Mouse (Mus musculus) hindbrain, embryonic 13.5 days (tissue): ENCODE measurements at regions not wholly inside any gene's neighbourhood (a gene's known extent, or its start where the extent isn't known, plus 50 kb on each side); places are given as distances from the start of the nearest gene placed in this dataset.
"Not testable (repeated sequence)": the region's sequence is repeated elsewhere in the genome, so short reads cannot be mapped to it uniquely, and the experiment has no call there.

Experiments
- ATAC-seq: fragments of 200-750 bp; cut with Nextera tagmentation; 2 replicates; pipeline ENCODE4 v1.8.0; 2017; ENCODE audit warnings: moderate TSS enrichment; ENCODE audit not compliant: low FRiP score
- H3K27ac ChIP-seq: fragments of 300-500 bp; sonication (generic); 2 replicates; pipeline ENCODE4 v1.5.1; 2015; ENCODE audit warnings: inconsistent platforms, mild to moderate bottlenecking, moderate library complexity
- H3K27me3 ChIP-seq: fragments of 300-500 bp; sonication (generic); 2 replicates; pipeline ENCODE4 v1.6.1; 2015; ENCODE audit warnings: mild to moderate bottlenecking, inconsistent platforms
- H3K36me3 ChIP-seq: fragments of 300-500 bp; sonication (generic); 2 replicates; pipeline ENCODE4 v1.6.1; 2015; ENCODE audit warnings: mild to moderate bottlenecking, inconsistent platforms
- H3K4me1 ChIP-seq: fragments of 300-500 bp; sonication (generic); replicated peaks from 2 replicates; pipeline ENCODE4 v1.6.1; 2015; ENCODE audit warnings: inconsistent platforms
- H3K4me2 ChIP-seq: fragments of 300-500 bp; sonication (generic); 2 replicates; pipeline ENCODE4 v1.6.1; 2015; ENCODE audit warnings: inconsistent platforms, mild to moderate bottlenecking, moderate library complexity
- H3K4me3 ChIP-seq: fragments of 300-500 bp; sonication (generic); 2 replicates; pipeline ENCODE4 v1.5.1; 2015; ENCODE audit warnings: mild to moderate bottlenecking, inconsistent platforms
- H3K9ac ChIP-seq: fragments of 300-500 bp; sonication (generic); 2 replicates; pipeline ENCODE4 v1.6.1; 2015; ENCODE audit warnings: mild to moderate bottlenecking, inconsistent platforms
- H3K9me3 ChIP-seq: fragments of 300-500 bp; sonication (generic); 2 replicates; pipeline ENCODE4 v1.6.1; 2016; ENCODE audit warnings: inconsistent platforms
- WGBS: fragments of 180-500 bp; shearing (Covaris S2); methylation state at CpG from one replicate; pipeline ENCODE4 v1.1.7; 2015; 5-methylcytosine and 5-hydroxymethylcytosine counted together

DNA sequence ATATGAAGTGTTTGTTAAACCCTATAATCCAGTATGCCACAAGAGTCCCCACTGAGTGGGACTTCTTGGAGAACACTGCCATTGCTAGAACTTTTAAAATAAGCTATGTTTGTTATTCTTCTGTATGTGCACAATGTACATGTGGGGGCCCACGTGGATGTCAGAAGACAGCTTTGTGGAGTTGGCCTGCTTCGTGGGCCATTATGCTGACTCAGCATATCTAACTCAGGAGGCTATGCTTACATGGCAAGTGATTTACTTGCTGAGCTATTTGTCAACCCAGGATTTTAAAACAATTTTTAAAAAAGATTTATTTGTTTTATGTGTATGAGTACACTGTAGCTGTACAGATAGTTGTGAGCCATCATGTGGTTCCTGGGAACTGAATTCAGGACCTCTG is 207.6 kb upstream of the Steap1 start:
- ATAC-seq, result no peak
- Histone ChIP-seq H3K9me3 (no peaks in the 10 kb centered on the region), H3K9ac (no peak overlapping the region), H3K4me3 (no peak overlapping the region), H3K27me3 (no peaks in the 10 kb centered on the region), H3K4me2 (no peak overlapping the region), H3K27ac (no peak overlapping the region), H3K4me1 (no peaks in the 10 kb centered on the region), H3K36me3 (no peaks in the 10 kb centered on the region)
- 83% methylated on average over 2 of the region's 2 CpGs for WGBS

DNA sequence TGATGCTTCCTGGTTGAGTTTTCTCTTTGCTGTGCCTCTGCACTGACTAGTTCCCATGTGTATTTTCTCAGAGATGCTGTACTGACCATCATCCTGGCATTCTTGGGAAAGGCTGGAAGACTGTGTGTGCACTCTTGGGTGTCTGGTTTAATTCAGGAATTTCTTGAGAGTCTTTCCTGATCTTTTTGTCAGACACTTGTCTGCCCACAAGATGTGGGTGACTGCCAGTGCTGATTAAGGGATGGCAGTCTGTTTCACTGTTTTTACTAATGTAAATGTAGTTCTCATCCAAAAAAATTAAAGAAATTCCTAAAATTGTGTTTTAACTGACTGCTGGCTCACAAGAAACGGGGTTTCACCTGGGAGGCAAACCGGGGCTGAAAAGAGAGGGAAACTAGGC is 206.7 kb upstream of the Steap1 start:
- H3K27me3 ChIP-seq, result no peaks in the 10 kb centered on the region
- no peak overlapping the region for H3K4me3 ChIP-seq
- no peaks in the 10 kb centered on the region for H3K36me3 ChIP-seq
- 91% methylated on average over 2 of the region's 2 CpGs for WGBS
- H3K4me2 ChIP-seq, result no peak overlapping the region
- no peaks in the 10 kb centered on the region for H3K9me3 ChIP-seq
- no peak for ATAC-seq
- H3K4me1 ChIP-seq, result no peaks in the 10 kb centered on the region
- no peak overlapping the region for H3K27ac ChIP-seq
- H3K9ac ChIP-seq, result no peak overlapping the region

DNA sequence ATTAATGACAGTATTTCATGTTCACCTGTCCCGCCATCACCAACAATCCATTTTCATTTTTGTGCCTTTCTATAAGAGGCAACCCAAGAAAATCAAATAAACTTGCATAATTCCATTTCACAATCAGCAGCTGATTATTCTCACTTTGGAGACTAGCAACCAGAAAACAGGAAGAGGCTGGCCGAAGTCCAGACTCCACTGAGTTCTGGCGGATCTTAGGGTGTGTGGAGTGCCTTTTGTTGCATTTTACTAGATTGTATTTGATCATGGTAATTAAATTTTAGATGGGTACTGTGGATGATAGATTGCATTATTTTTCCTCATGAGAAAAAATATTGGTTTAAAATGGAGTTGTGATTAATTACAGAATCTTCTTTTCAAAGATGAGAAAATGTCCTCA is 176.7 kb upstream of the Steap1 start:
- H3K27ac ChIP-seq, result no peak overlapping the region
- no peaks in the 10 kb centered on the region for H3K36me3 ChIP-seq
- 0 out of 2 replicates have a peak, but pooled peaks have one; percentile 43 for ATAC-seq
- no peaks in the 10 kb centered on the region for H3K9me3 ChIP-seq
- H3K4me2 ChIP-seq, result no peak overlapping the region
- no peaks in the 10 kb centered on the region for H3K4me1 ChIP-seq
- H3K4me3 ChIP-seq, result no peak overlapping the region
- no peaks in the 10 kb centered on the region for H3K27me3 ChIP-seq
- WGBS, result 78% methylated on average over 3 of the region's 3 CpGs
- no peak overlapping the region for H3K9ac ChIP-seq

DNA sequence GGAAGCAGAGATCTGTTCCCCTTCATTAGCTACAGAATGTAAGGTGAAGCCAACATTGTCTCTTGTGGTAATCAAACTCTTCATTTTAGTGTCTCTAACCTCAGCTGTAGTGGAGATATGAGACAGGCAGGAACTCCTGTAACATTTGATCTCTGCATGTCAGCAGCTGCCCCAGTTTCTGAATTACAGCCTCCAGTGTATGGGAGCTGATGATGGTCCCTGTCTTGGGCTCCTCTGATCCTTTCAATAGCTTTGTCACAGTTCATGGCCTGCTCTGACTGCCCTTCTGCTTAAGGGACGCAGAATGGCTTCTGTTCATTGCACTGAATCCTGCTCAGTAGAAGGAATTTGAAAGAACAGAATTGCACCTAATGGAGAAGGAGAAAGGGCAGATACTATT is 167.3 kb upstream of the Steap1 start:
- Histone ChIP-seq H3K4me2 (no peak overlapping the region), H3K27ac (no peak overlapping the region), H3K36me3 (no peaks in the 10 kb centered on the region), H3K27me3 (no peaks in the 10 kb centered on the region), H3K4me1 (no peaks in the 10 kb centered on the region), H3K4me3 (no peak overlapping the region), H3K9me3 (0 out of 2 replicates have a peak, but pooled peaks cover 1% of the 10 kb centered on the region), H3K9ac (no peak overlapping the region)
- no peak for ATAC-seq
- WGBS, result 59% methylated on average over 1 of the region's 1 CpGs

DNA sequence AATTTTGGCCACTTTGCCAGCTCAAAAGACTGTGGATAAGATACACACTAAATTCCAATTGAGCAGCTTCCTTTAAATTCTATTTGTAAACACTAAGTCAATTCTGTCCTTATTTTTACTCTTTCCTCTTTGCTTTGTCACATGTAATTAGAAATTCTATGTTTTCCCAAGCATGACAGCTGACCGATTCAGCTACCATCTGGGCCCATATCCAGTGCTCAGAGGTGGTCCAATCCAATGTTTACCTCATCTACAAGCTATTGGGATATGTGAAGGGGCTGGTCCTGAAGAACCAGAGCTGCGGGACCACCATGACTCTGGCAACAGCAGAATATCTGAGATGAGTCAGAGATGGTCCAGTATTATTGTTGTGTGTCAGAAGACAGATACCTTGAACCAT is 140.2 kb upstream of the Steap1 start:
- H3K4me1 ChIP-seq, result no peaks in the 10 kb centered on the region
- H3K27me3 ChIP-seq, result no peaks in the 10 kb centered on the region
- H3K4me3 ChIP-seq, result no peak overlapping the region
- no peaks in the 10 kb centered on the region for H3K9me3 ChIP-seq
- H3K36me3 ChIP-seq, result no peaks in the 10 kb centered on the region
- H3K9ac ChIP-seq, result no peak overlapping the region
- ATAC-seq, result no peak
- H3K4me2 ChIP-seq, result no peak overlapping the region
- WGBS, result 86% methylated on average over 2 of the region's 2 CpGs
- no peak overlapping the region for H3K27ac ChIP-seq

DNA sequence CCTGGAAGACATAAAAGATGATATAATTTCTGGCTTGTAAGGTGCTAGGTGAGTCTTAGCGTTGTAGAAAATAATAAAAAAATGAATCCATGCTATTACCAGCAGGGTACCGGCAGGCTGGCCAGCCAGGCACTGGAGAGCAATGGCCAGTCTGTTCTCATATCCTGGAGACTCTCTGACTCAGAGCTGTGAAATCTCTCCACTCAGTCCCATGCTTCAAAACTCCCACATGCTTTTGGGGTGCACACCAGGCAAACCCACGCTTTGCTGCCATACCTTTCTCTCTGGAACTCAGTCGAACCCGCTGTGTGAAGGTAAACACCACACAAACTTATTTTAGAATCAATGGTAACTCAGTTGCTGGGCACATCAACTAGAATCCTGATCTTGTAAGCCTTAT is 124.3 kb upstream of the Steap1 start:
- Histone ChIP-seq H3K27me3 (no peaks in the 10 kb centered on the region), H3K36me3 (no peaks in the 10 kb centered on the region), H3K9ac (no peak overlapping the region), H3K27ac (no peak overlapping the region), H3K4me2 (no peak overlapping the region), H3K4me1 (no peaks in the 10 kb centered on the region), H3K9me3 (no peaks in the 10 kb centered on the region), H3K4me3 (no peak overlapping the region)
- 92% methylated on average over 5 of the region's 5 CpGs for WGBS
- no peak for ATAC-seq

DNA sequence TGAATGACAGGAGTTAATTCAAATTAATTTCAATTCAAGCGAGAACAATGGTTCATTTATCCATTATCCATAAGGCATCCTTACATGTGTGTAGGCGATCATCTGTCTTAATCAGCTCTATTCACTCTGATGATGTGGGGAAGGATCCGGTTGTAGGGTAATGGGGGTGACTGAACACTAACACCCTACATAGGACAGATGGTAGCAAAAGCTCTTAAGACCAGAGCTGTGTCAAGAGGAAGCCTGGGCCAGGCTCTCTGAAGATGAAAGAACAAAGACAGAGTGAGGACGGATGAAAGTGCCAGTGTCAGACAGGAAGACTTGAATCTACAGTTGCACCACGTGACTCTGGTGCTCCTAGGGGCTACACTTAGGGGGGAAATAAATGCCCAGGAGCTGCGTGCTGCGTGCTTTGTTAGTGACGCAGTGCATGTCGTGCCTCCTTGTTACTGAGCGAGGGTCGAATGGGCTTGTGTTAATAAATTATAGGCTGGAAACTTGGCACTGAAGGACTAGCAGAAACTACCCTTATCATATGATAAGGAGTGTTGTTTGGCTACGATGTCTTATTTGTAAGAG is 107.1 kb upstream of the Steap1 start:
- no peak overlapping the region for H3K9ac ChIP-seq
- no peaks in the 10 kb centered on the region for H3K36me3 ChIP-seq
- WGBS, result 47% methylated on average over 12 of the region's 12 CpGs
- no peak overlapping the region for H3K4me2 ChIP-seq
- no peak overlapping the region for H3K27ac ChIP-seq
- no peak overlapping the region for H3K4me3 ChIP-seq
- H3K9me3 ChIP-seq, result no peaks in the 10 kb centered on the region
- ATAC-seq, result 0 out of 2 replicates have a peak, but pooled peaks have one; percentile 49
- H3K4me1 ChIP-seq, result 0 out of 2 replicates have a peak, but pooled peaks cover 4% of the 10 kb centered on the region
- H3K27me3 ChIP-seq, result no peaks in the 10 kb centered on the region

DNA sequence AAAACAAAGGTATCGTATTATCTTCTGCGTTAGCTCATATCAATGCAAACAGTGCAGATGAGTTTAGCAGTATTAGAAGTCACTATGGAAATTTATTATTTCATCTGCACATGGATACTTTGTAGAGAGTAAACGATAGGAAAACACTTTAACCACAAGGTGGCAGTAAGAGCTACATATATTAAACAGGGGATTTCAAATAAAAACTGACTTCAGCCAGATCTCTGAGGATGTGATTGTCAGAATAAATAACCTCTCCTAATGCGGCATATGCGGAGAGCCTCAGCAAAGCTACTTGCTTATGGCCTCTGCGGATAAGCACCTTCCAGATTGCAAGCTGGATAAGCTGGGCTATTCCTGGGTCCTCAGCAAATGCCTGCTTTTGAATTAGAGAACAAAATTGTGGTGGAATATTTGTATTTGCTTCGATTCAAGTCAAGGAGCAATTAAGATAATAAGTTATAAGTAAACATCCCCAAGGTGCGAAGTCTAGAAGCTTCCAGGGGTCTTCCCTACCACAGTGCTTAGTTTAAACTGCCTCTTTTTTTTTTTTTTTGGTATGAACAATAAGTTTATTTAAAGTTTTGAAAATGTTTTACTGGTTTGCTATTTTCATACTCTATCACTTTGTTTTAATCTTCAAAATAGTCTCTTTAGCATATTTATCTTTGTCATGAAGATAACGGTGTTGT is 96.8 kb upstream of the Steap1 start:
- Histone ChIP-seq H3K4me2 (no peak overlapping the region), H3K4me3 (no peak overlapping the region), H3K27me3 (no peaks in the 10 kb centered on the region), H3K9me3 (no peaks in the 10 kb centered on the region), H3K9ac (no peak overlapping the region), H3K27ac (no peak overlapping the region), H3K36me3 (no peaks in the 10 kb centered on the region), H3K4me1 (no peaks in the 10 kb centered on the region)
- peak; percentile 65 for ATAC-seq
- WGBS, result 52% methylated on average over 9 of the region's 9 CpGs

DNA sequence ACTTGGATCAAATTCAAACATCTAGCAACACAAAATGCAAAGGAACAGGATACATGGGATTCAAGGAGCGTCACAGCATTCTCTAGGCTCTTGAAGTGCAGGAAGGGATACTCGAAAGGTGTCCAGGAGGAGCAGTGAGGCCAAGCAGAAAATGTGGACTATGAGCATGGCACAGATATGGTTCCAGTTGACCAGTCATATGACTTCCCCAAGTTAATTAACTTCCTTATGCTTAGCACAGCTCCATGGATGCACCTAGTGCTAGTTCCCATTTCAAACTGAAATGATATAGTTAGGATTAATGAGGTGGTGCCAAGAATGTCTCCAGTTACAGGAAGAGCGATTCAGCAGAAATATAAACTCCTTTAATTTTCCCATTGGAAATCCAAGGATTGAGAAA is 95.2 kb upstream of the Steap1 start:
- 93% methylated on average over 3 of the region's 3 CpGs for WGBS

DNA sequence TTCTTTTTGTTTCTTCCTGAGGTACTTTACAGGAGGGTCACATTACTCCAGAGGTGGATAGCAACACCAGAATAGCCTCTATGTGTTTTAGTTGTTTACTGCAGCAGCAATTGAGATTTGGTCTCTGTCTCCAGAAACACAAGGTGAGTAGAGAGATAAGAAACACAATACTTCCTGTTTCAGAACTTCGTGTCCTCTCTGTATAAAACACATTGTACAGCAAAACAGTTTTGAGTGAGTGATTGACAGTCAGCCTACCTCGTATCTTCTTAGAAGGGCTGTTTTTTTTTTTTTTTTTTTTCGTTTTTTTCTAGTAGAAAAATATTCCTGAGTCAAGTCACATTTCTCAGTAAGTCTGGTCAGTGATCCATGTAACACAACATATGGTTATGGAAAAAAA is 89.6 kb upstream of the Steap1 start:
- Histone ChIP-seq H3K4me2 (no peak overlapping the region), H3K4me3 (no peak overlapping the region), H3K4me1 (no peaks in the 10 kb centered on the region), H3K9ac (no peak overlapping the region), H3K27ac (no peak overlapping the region), H3K9me3 (no peaks in the 10 kb centered on the region), H3K36me3 (no peaks in the 10 kb centered on the region), H3K27me3 (no peaks in the 10 kb centered on the region)
- 60% methylated on average over 3 of the region's 3 CpGs for WGBS
- ATAC-seq, result no peak

More for the DNA sequence above, 95.2 kb upstream of the Steap1 start:
- no peak for ATAC-seq
- Histone ChIP-seq H3K27me3 (no peaks in the 10 kb centered on the region), H3K27ac (no peak overlapping the region), H3K36me3 (no peaks in the 10 kb centered on the region), H3K4me2 (no peak overlapping the region), H3K9me3 (no peaks in the 10 kb centered on the region), H3K9ac (no peak overlapping the region), H3K4me3 (no peak overlapping the region), H3K4me1 (no peaks in the 10 kb centered on the region)

DNA sequence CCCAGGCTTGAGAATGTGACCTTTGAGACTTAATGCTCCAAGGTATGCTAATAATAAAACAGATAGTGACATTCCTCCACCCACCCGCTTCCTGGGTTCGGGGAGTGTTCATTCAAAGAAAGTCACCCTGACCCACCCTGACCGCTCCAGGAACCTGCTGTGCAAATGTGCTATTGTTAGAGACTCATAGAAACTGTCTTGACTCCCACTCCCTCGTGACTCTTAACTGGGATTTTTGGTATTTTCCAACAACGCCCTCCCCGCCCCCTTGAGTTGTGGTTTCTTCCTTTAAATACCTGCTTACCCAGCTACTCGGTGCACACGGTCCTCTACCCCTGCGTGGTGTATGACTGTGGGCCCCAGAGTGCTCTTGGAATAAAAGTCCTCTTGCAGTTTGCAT is 73.5 kb upstream of the Steap1 start:
- H3K27ac ChIP-seq, H3K4me1 ChIP-seq, H3K36me3 ChIP-seq, H3K9me3 ChIP-seq, H3K4me3 ChIP-seq, H3K9ac ChIP-seq, ATAC-seq, H3K27me3 ChIP-seq, H3K4me2 ChIP-seq: not testable (repeated sequence)
- 91% methylated on average over 9 of the region's 9 CpGs for WGBS
